Mouse (Mus musculus) heart, adult 2 months (tissue): Measurements from ENCODE around the gene Ackr1.

ENCODE experiments used
- CTCF ChIP-seq: fragments of 200-600 bp; IDR thresholded peaks from 2 replicates; pipeline ENCODE4 v1.8.1; 2022; ENCODE audit warnings: antibody characterized with exemption, mild to moderate bottlenecking, moderate library complexity
- EP300 ChIP-seq: fragments of 200-500 bp; IDR thresholded peaks from 2 replicates; pipeline ENCODE4 v1.6.1; 2011; ENCODE audit warnings: low read depth, low read length, control low read depth; ENCODE audit not compliant: insufficient read depth
- POLR2A ChIP-seq: fragments of 200-500 bp; IDR thresholded peaks from 2 replicates; pipeline ENCODE4 v1.6.1; 2011; ENCODE audit warnings: mild to moderate bottlenecking, low read depth, low read length, control low read depth; ENCODE audit not compliant: insufficient read depth

DNA sequence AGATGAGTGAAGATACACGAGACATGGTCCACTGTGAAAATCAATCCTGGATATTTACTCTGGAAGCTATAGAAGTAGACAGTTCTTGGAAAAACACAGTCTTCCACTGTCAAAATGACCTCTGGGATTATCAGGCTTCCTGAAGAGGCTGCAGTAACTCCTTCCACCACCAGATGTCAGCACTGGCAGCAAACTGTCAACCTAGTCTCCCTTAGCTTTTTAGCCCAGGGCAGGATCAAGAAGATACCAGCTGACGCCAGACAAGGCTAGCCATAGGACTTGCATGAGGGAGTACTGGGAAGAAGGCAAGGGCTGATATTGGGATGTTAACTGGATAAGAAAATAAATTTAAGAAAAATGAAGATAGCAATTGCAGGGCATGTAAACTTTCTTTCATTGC lies 6.0 kb upstream of the Ackr1 start:
- TF ChIP-seq EP300 (0 out of 2 replicates have a peak, but pooled peaks have one; percentile 30), POLR2A (no peak), CTCF (peak; percentile 95)
